Mouse (Mus musculus): ENCODE data around the gene Abhd11. TPM values are rescaled to one million over a fixed set of nuclear protein-coding genes. Genes with fewer than 3 reads are reported as not detected.
A peak's percentile ranks its signal among the peaks of the same experiment; 100 is the strongest.
"Not testable (repeated sequence)": the region's sequence is repeated elsewhere in the genome, so short reads cannot be mapped to it uniquely, and the experiment has no call there.

Gene Abhd11
- total RNA-seq (2014; rRNA removed) (46.3 and 61.1 TPM in 2 replicates), polyA plus RNA-seq (2015; fragmentation: Nextera tagmentation; extraction: Ambion mirVana) (86.7 and 91.4 TPM in 2 replicates)

- under 1% methylated on average over 52 of the region's 52 CpGs for WGBS
- peak within 1 kb of the TSS; percentile 98 for H3K27ac ChIP-seq (ENCODE audit: low read depth, low read length)
- H3K9ac ChIP-seq: peak within 1 kb of the TSS; percentile 75
- no peaks in the 10 kb centered on the region for H3K9me3 ChIP-seq (ENCODE audit: low read length)
- H3K4me1 ChIP-seq (ENCODE audit: insufficient read depth): 0 out of 2 replicates have a peak, but pooled peaks cover 8% of the 10 kb centered on the region
- peak within 1 kb of the TSS; percentile 65 for H3K4me2 ChIP-seq (ENCODE audit: low read depth)
- DNase-seq (peak; percentile 100), ATAC-seq (peak; percentile 91)
- peak within 1 kb of the TSS; percentile 64 for H3K4me3 ChIP-seq (ENCODE audit: low read depth, low read length)
- TF ChIP-seq CTCF (IDR thresholded peaks at IDR 0.05; ENCODE audit: low read depth): peak; percentile 46
- no peaks in the 10 kb centered on the region for H3K27me3 ChIP-seq (ENCODE audit: insufficient read depth, low read length)
- H3K36me3 ChIP-seq (ENCODE audit: insufficient read depth): no peaks in the 10 kb centered on the region
Observed at GRCm38 (mm10) chr5:135008671-135009589, at the start of gene Abhd11. Gene Abhd11, plus strand, starts transcription at chr5:135009152.

- H3K4me1 ChIP-seq (ENCODE audit: insufficient read depth): no peaks in the 10 kb centered on the region
- no peak overlapping the region for H3K27ac ChIP-seq (ENCODE audit: low read depth, low read length)
- H3K4me2 ChIP-seq (ENCODE audit: low read depth): no peak overlapping the region
- no peaks in the 10 kb centered on the region for H3K9me3 ChIP-seq (ENCODE audit: low read length)
- no peaks in the 10 kb centered on the region for H3K36me3 ChIP-seq (ENCODE audit: insufficient read depth)
- H3K9ac ChIP-seq: no peak overlapping the region
- H3K4me3 ChIP-seq (ENCODE audit: low read depth, low read length): no peak overlapping the region
- H3K27me3 ChIP-seq (ENCODE audit: insufficient read depth, low read length): no peaks in the 10 kb centered on the region; the same call in 1 of the 2 replicates
- DNase-seq (no peak), ATAC-seq (no peak)
- no peak for TF ChIP-seq CTCF (IDR thresholded peaks at IDR 0.05; ENCODE audit: low read depth)
- WGBS: 69% methylated on average over 2 of the region's 2 CpGs
Observed at GRCm38 (mm10) chr5:134960430-134960829, 48.5 kb upstream of the Abhd11 start.

- Histone ChIP-seq H3K27me3 (ENCODE audit: insufficient read depth, low read length) (no peaks in the 10 kb centered on the region; the same call in 1 of the 2 replicates), H3K4me1 (ENCODE audit: insufficient read depth) (no peaks in the 10 kb centered on the region), H3K9me3 (ENCODE audit: low read length) (no peaks in the 10 kb centered on the region), H3K36me3 (ENCODE audit: insufficient read depth) (no peaks in the 10 kb centered on the region), H3K27ac (ENCODE audit: low read depth, low read length) (no peak overlapping the region), H3K4me2 (ENCODE audit: low read depth) (no peak overlapping the region), H3K4me3 (ENCODE audit: low read depth, low read length) (no peak overlapping the region), H3K9ac (no peak overlapping the region)
- 93% methylated on average over 2 of the region's 2 CpGs for WGBS
- TF ChIP-seq CTCF (IDR thresholded peaks at IDR 0.05; ENCODE audit: low read depth): no peak
- ATAC-seq: no peak
- no peak for DNase-seq
Observed at GRCm38 (mm10) chr5:134961519-134961918, 47.4 kb upstream of the Abhd11 start.

- Histone ChIP-seq H3K4me1 (ENCODE audit: insufficient read depth) (no peaks in the 10 kb centered on the region), H3K36me3 (ENCODE audit: insufficient read depth) (no peaks in the 10 kb centered on the region), H3K9ac (no peak overlapping the region), H3K27me3 (ENCODE audit: insufficient read depth, low read length) (no peaks in the 10 kb centered on the region; the same call in 1 of the 2 replicates), H3K4me2 (ENCODE audit: low read depth) (no peak overlapping the region), H3K27ac (ENCODE audit: low read depth, low read length) (no peak overlapping the region), H3K4me3 (ENCODE audit: low read depth, low read length) (no peak overlapping the region), H3K9me3 (ENCODE audit: low read length) (no peaks in the 10 kb centered on the region)
- ATAC-seq (no peak), DNase-seq (no peak)
- 22% methylated on average over 5 of the region's 5 CpGs for WGBS
- TF ChIP-seq CTCF (IDR thresholded peaks at IDR 0.05; ENCODE audit: low read depth): no peak
Observed at GRCm38 (mm10) chr5:134963546-134963945, 45.4 kb upstream of the Abhd11 start.

- H3K4me2 ChIP-seq (ENCODE audit: low read depth); H3K4me3 ChIP-seq (ENCODE audit: low read depth, low read length); H3K27me3 ChIP-seq (ENCODE audit: insufficient read depth, low read length); H3K4me1 ChIP-seq (ENCODE audit: insufficient read depth); H3K27ac ChIP-seq (ENCODE audit: low read depth, low read length); H3K36me3 ChIP-seq (ENCODE audit: insufficient read depth); ATAC-seq; H3K9me3 ChIP-seq (ENCODE audit: low read length); H3K9ac ChIP-seq; DNase-seq: not testable (repeated sequence)
Observed at GRCm38 (mm10) chr5:134964655-134965054, 44.3 kb upstream of the Abhd11 start.

GRCm38 (mm10) chr5:134965473-134965851 lies 43.5 kb upstream of the Abhd11 start:
- no peak overlapping the region for H3K27ac ChIP-seq (ENCODE audit: low read depth, low read length)
- peak overlapping the region; percentile 46 for H3K4me2 ChIP-seq (ENCODE audit: low read depth)
- no peak overlapping the region for H3K4me3 ChIP-seq (ENCODE audit: low read depth, low read length)
- no peaks in the 10 kb centered on the region; the same call in 1 of the 2 replicates for H3K27me3 ChIP-seq (ENCODE audit: insufficient read depth, low read length)
- H3K9ac ChIP-seq: no peak overlapping the region
- WGBS: 7% methylated on average over 10 of the region's 10 CpGs
- H3K36me3 ChIP-seq (ENCODE audit: insufficient read depth): no peaks in the 10 kb centered on the region
- ATAC-seq (peak; percentile 62), DNase-seq (peak; percentile 80)
- peak; percentile 85 for TF ChIP-seq CTCF (IDR thresholded peaks at IDR 0.05; ENCODE audit: low read depth)
- no peaks in the 10 kb centered on the region for H3K4me1 ChIP-seq (ENCODE audit: insufficient read depth)
- no peaks in the 10 kb centered on the region for H3K9me3 ChIP-seq (ENCODE audit: low read length)

Measured in forebrain, postnatal 0 days (tissue).